Mouse (Mus musculus) lung, postnatal 36 days (tissue): ENCODE data around the gene Tns4.

Experiments
- DNase-seq: peaks from one replicate; pipeline ENCODE4 v3.0.0; 2022; ENCODE audit warnings: mixed read lengths

Tns4 gene

DNA sequence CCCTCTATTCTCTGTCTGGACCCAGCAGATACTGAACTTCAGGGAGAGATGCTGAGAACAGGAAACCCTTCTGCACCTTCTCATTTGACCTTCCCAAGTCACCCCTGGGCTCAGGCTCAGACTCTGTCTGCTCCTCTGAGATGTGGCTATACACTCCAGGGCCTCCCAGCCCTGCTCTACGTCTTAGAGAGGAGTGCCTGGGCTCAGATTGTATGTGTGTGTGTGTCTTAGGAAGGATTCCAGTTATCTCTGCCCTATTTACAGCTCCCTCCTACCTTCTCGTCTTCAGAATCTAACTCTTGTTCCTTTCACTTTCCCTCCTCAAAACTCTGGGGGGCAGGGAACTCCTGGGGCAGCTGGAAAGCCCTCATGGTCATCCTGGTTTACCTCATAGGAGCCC is 620 bp downstream of the Tns4 start:
- no peak for DNase-seq

DNA sequence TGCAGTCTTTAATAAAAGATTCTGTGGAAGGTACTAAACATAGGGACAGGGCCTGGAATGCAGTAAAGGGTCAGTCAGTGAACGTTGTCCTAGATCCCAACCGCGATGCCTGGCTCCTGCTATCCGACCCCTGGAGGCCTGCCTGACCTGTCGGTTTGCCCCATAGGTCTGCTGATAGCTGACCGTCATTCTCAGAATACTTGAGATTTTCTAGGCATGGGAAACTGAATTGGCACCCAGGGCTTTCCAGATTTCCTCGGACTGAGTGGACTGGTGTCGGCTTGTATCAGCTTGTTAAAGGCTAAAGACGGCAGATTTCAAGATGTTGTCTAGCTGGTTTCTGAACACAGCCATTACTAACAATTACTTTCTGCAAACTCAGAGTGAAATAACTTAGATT is 4.7 kb downstream of the Tns4 start:
- no peak for DNase-seq

GRCm38 (mm10) chr11:99083516-99083915 is 5.6 kb downstream of the Tns4 start:
- no peak for DNase-seq

- DNase-seq: no peak
Measured at GRCm38 (mm10) chr11:99082098-99082497, 7.0 kb downstream of the Tns4 start.

GRCm38 (mm10) chr11:99081566-99081965 is 7.5 kb downstream of the Tns4 start:
- DNase-seq: no peak

DNA sequence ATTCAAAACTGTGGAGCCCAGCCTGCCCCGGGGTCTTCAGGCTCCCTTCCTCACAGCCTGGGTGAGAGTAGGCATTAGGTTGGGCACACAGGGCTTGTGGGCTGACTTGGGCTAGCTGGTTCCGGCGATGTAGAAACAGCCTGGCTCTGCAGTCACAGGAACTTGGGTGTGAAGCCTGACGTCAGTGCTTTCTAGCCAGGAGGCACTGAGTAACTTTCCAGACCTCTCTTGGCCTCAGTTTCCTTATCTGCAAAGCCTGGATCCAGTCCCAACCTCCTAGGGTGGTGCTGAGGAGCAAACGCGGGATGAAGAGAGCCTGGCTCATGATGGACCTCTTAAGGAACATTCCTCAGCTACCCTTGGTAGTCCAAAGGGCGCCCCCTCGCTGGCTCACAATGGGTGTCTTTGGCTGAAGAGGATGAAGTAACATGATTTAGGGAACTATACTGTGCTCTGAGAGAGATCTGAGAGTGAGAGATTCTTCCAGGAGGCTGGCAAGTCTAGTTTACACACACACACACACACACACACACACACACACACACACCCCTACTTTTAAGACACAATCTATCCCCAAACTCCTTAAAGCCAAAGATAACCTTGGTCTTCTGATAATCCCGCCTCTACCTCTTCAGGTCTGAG is 8.1 kb downstream of the Tns4 start:
- peak; percentile 42 for DNase-seq

DNA sequence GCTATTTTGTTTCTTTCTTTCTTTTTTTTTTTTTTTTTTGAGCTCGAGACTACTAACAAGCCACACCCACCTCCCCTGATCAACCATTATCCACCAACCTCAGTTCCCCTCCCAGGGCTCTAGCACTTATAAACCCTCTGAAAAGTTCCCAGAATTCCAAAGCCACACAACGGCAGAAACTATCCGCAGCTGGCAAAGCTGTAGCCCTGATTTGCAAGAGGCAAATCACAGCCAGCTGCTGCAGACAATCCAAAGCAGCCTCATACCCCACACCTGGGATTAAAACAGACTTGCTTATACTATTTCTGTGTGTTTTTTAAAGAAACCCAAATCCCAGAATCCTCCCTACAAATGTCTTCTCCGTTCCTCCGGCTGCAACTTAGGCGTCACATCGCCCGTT is 11.2 kb downstream of the Tns4 start:
- DNase-seq: no peak

DNA sequence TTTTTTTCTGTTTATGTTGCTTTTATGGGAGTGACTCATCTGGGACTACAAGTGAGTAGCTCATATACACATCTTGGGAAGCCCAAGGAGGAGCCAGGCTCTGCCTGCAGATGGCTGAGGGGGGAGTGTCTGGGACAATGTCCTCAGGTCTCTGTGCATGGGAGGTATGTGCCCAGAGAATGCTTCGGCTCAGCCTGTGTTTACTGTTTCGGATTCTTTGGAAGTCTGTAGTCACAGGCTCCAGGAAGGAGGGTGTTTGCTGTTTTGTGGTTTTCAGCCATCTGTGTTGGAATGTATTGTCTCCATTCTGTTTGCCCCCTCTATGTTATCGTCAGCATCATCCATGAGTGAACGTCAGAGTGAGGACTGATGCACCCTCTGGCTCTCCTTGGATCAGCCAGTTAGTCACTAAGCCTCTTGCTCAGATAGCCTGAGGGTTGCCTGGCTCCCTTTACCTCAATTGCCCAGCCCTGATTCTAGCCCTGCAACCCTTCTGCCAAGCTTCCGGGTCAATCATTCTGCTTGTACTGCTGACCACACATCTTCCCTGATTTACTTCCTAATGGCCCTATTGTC is 12.3 kb downstream of the Tns4 start:
- DNase-seq: no peak

DNA sequence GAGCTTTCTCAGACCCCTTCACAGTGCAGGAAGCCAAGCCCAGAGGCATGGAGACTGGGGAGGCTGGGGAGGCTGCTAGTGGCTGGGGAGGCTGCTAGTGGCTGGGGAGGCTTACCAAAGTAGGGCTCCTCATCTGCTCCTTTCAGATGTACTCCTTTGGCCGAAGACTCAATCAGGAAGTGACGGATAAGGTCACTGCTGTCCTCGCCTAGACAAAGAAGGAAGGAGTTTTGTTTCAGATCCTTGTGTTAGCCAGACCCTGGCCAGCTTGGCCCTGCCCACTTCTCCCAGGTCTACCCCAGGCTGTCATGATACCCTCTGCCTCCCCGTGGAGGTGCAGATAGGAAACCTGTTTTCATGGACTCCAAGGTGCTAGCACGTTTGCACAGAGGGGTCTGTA is 15.3 kb downstream of the Tns4 start:
- no peak for DNase-seq

DNA sequence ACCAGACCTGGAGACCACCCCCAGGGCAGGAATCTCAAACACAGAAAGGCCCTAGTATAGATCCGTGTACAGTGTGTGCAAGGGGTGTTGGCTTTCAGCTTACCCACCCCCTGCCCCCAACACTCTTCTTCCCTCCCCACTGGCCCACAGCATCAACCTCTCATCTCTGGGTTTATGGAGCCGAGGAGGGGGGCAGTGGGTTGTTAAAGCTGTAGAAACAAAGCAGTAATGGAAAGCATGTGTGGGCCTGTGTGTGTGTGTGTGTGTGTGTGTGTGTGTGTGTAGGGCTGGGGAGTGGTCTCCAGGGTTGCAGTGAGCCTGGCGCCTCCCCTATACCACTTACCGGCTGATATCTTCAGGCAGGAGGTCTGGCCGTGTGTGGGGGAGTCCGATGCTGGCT is 17.2 kb downstream of the Tns4 start:
- DNase-seq: no peak

DNA sequence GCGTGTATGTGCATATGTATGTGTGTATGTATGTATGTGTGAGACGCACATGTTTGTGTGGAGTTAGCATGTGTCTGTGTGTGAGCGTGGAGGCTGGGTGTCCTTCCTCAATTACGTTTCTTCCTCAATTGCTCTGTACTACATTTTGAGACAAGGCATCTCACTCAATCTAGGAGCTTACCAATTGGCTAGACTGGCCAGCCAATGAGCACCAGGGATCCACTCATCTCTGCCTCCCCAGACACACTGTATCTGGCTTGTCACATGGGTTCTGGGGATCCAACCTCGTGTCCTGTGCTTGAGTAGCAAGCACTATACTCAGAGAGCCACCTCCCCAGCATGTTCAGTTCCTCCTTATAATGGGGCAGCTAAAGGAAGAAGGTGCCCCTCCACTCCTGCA is 20.7 kb downstream of the Tns4 start:
- no peak for DNase-seq

DNA sequence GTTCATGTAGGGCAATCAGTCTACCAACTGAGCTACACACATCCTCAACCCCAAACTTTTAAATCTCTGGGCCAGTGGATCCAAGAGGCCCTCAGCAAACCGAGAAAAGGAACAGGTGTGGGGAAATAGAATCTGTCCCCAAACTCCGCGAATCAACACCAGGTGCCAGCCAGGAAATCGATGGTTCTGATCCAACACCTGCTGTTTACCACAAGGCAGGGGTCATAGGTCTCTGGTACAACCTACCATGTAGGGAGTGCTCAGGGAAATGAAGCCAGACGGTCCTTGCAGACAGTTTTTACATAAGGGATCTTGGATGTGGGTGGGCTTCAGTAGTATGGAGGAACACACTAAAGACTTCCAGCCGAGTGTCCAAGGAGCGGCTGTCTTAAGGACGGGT is 21.5 kb downstream of the Tns4 start:
- DNase-seq: no peak

DNA sequence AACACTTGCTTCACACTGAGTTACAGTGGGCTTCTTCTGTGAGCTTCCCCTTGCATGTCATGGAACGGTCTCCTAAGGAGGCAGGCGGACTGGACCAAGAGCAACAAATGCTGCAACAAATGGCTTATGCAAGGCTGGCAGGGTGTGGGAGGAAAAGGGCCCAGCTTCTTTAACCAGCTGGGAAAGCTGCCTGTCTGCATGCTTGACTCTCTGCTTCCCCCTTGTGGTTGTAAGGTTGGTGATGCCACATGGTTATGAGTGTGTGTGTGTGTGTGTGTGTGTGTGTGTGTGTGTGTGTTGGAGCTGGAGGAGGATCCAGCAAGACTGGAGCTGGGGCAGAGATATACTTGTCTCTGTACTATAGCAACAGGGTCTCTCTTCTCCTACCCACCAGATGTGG is 23.1 kb downstream of the Tns4 start:
- DNase-seq: peak; percentile 97

DNA sequence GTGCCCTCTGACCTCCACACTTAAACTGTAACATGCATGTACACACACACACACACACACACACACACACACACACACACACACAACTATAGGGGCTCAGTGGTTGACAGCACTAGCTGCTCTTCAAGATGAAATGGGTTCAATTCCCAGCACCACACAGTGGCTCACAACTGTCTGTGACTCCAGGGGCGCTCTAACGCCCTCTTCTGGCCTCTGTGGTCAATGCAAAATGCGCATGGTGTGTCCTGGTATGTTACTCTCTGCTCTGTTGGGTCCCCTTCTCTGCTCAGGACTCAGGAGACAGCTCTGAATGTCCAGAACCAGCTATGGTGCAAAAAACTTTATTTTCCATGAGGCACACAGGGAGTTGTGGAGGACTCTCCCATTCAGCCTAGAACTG is 23.8 kb downstream of the Tns4 start:
- DNase-seq: no peak

GRCm38 (mm10) chr11:99063406-99064131 is 25.5 kb downstream of the Tns4 start:
- no peak for DNase-seq

- no peak for DNase-seq
Measured at GRCm38 (mm10) chr11:99062661-99063060, 26.4 kb downstream of the Tns4 start.

GRCm38 (mm10) chr11:99060435-99060834 is 28.7 kb downstream of the Tns4 start:
- no peak for DNase-seq

GRCm38 (mm10) chr11:99055571-99056452 is 33.3 kb downstream of the Tns4 start:
- no peak for DNase-seq

DNA sequence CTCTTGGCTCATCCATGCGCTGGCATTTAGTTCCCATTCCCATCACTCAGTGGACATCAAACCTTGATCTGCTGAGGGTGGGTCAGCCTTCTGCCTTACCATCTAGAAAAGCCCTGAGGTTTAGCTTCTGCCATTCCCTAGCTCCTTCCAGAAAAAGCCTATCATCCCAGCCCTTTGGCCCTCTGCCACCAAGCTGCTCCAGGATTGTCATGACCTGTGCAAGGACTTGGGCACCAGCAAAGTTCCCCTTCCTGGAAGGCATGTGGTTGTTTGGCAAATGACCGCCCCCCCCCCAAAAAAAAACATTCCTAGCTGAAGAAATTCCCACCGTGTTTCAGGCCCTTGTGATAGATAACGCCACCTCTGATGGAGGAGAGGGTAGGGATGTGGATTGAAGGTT is 34.0 kb downstream of the Tns4 start:
- no peak for DNase-seq

GRCm38 (mm10) chr11:99047643-99048042 is 41.5 kb downstream of the Tns4 start:
- no peak for DNase-seq

DNA sequence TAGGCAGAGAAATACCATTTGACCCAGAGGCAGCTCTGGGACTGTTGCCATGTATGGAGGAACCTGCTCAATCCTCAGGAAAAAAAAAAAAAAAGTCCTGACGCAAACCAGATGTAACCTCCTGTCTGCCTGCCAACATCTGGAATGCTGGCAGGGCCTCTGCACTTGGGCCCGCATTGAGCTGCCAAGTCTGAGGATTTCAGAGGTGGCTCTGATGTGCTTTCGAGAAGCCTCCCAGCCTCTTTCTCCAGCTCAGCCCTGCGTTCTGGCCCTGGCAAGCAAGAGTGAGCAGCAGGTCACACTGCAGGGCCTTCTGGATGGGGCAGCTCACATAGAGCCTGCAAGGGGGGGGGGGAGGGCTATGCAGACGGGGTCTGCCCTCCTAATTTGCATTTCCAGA is 42.0 kb downstream of the Tns4 start:
- peak; percentile 73 for DNase-seq

GRCm38 (mm10) chr11:99045159-99045889 is 43.8 kb downstream of the Tns4 start:
- no peak for DNase-seq

DNA sequence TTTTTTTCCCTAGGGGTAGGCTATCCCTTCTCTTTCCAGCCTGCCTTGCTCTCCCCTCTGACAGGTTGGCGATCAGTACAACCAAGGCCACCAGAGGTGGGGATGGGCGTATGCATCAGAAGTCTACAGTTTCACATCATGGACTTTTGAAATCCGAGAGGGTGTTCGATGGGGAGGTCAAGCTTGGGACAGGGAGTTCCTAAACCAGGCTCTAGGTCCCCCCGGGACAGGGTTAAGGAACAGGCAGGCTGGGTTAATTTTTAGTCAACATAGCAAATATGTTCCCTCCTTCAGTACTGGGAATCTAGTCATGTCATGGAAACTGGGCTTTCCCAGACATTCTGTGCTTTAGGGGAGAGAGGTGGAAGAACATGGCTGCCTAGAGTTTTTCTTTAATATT is 44.8 kb downstream of the Tns4 start:
- DNase-seq: no peak
